Mouse (Mus musculus) central nervous system, embryonic 14 days (tissue): ENCODE measurements around the gene Utp14a. TPM values are rescaled to one million over a fixed set of nuclear protein-coding genes. Genes with fewer than 3 reads are reported as not detected.

Experiments
- polyA plus RNA-seq: library from polyadenylated mRNA; depleted of rRNA; stranded (reverse); fragments of >200 nt; gene quantifications from 2 replicates; pipeline ENCODE4 v1.2.3, GENCODE M21; 2012; rRNA removed

The Utp14a gene
- polyA plus RNA-seq, result 19.8 and 21.5 TPM in 2 replicates

DNA sequence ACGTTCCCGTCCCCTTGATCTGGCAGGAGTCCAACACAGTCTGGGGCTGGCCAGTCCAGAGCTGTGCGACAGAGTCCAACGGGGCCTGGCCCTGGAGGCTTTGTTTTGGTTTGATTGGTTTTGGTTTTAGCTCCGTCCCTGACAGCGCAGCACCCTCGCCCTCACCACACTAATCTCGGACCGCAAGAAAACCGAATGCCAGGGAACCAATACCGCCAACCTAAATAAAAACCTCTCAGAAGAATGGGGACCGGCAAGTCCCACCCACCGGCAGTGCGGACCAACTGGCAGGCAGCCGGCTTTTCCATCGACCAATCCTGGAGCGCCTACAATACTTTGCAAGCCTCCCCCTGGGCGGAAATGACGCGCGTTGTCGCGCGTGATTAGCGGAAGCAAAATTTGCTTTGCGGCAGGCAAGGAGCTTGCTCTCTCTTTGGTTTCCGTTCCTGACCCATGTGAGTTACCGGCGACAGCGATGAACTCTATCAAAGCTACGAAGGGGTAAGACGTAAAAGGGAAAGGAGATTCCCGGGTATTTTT lies at the start of gene Utp14a:
Gene Utp14a, plus strand, starts transcription at position 395 of the 540 bp plus-strand sequence.

GRCm38 (mm10) chrX:48208519-48209185 lies 48.0 kb upstream of the Utp14a start, which contains the start of gene Zdhhc9:
TSS of gene Zdhhc9 (minus strand) at chrX:48208878.

Other genes with a start within 250 kb of the Utp14a start
- 5.3 and 5.4 TPM in 2 replicates for gene Apln, start 222.0 kb upstream of the Utp14a start, polyA plus RNA-seq
- 0.91 and 2.2 TPM in 2 replicates for gene Xpnpep2, start 148.1 kb upstream of the Utp14a start, polyA plus RNA-seq
- gene Sash3, start 110.4 kb upstream of the Utp14a start, polyA plus RNA-seq, result 0.88 and 1.1 TPM in 2 replicates
- gene Zdhhc9, start 48.0 kb upstream of the Utp14a start, polyA plus RNA-seq, result 52.8 and 53.7 TPM in 2 replicates
- gene Bcorl1, start 84.5 kb downstream of the Utp14a start, polyA plus RNA-seq, result 7.8 and 8.4 TPM in 2 replicates
- 2.8 and 5.9 TPM in 2 replicates for gene Elf4, start 206.3 kb downstream of the Utp14a start, polyA plus RNA-seq